Mouse (Mus musculus) embryonic facial prominence, embryonic 12.5 days (tissue): ENCODE measurements around the gene Clstn3. TPM values are rescaled to one million over a fixed set of nuclear protein-coding genes. Genes with fewer than 3 reads are reported as not detected.
"Not testable (repeated sequence)": the region's sequence is repeated elsewhere in the genome, so short reads cannot be mapped to it uniquely, and the experiment has no call there.

ENCODE experiments used
- ATAC-seq: fragments of 200-750 bp; cut with Nextera tagmentation; 2 replicates; pipeline ENCODE4 v1.8.0; 2017; ENCODE audit not compliant: insufficient number of reproducible peaks, insufficient read depth, low FRiP score, low TSS enrichment
- H3K27ac ChIP-seq: fragments of 300-500 bp; sonication (generic); 2 replicates; pipeline ENCODE4 v1.5.1; 2016; ENCODE audit warnings: mild to moderate bottlenecking
- H3K27me3 ChIP-seq: fragments of 300-500 bp; sonication (generic); 2 replicates; pipeline ENCODE4 v1.6.1; 2016; ENCODE audit warnings: mild to moderate bottlenecking, moderate library complexity
- H3K36me3 ChIP-seq: fragments of 300-500 bp; sonication (generic); 2 replicates; pipeline ENCODE4 v1.6.1; 2016; ENCODE audit warnings: mild to moderate bottlenecking
- H3K4me1 ChIP-seq: fragments of 300-500 bp; sonication (generic); 2 replicates; pipeline ENCODE4 v1.6.1; 2016
- H3K4me2 ChIP-seq: fragments of 300-500 bp; sonication (generic); replicated peaks from 2 replicates; pipeline ENCODE4 v1.6.1; 2016; ENCODE audit warnings: mild to moderate bottlenecking, moderate library complexity
- H3K4me3 ChIP-seq: fragments of 300-500 bp; sonication (generic); 2 replicates; pipeline ENCODE4 v1.5.1; 2016; ENCODE audit warnings: mild to moderate bottlenecking
- H3K9ac ChIP-seq: fragments of 300-500 bp; sonication (generic); 2 replicates; pipeline ENCODE4 v1.6.1; 2016; ENCODE audit warnings: mild to moderate bottlenecking, moderate library complexity
- H3K9me3 ChIP-seq: fragments of 300-500 bp; sonication (generic); 2 replicates; pipeline ENCODE4 v1.6.1; 2016; ENCODE audit warnings: mild to moderate bottlenecking, moderate library complexity
- WGBS: fragments of 180-500 bp; shearing (Covaris S2); methylation state at CpG from one replicate; pipeline ENCODE4 v1.1.7; 2016; 5-methylcytosine and 5-hydroxymethylcytosine counted together
- polyA plus RNA-seq: library from polyadenylated mRNA; unstranded; fragments of >200 nt; fragmentation: Nextera tagmentation; extraction: Ambion mirVana; gene quantifications from 2 replicates; pipeline ENCODE4 v1.2.1, GENCODE M21; 2016

Clstn3 gene
- polyA plus RNA-seq, 1 experiment from 2014 or later: 13.8 TPM

DNA sequence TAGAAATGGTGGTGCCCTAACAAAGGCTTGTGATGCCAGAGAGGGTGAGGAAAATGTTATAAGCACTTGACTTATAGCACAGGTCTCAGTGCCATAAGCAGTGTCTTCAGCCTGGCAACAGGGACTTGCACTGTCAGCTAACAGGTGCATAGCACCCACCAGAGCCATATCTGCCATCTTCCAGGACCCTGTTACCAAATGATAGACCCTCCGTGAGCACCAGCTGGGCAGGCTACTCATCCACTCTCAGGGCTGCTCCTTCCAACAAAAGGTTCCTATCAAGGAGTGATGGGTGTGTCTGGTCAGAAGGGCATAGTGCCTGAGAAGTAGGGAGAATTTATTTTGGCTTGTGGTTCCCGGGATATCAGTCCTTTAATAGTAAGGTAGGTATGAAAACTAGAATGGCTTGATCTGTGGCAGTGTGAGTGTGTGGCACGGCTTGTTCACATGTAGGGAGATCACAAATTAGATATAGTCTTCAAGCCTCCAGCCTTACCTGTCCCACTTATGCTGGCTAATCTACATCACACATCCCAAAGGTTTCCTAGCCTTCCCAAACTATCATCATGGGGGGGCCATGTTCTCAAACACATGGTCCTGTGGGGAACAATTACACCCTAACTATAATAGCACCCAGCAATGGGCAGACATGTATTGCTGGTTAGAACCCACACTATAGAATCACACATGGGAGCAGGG, 14.4 kb upstream of the Clstn3 start:
- Histone ChIP-seq H3K9me3 (no peaks in the 10 kb centered on the region), H3K4me1 (no peaks in the 10 kb centered on the region), H3K27ac (no peak overlapping the region), H3K27me3 (no peaks in the 10 kb centered on the region), H3K9ac (no peak overlapping the region), H3K4me3 (no peak overlapping the region), H3K36me3 (no peaks in the 10 kb centered on the region), H3K4me2 (no peak overlapping the region)
- WGBS: 87% methylated on average over 3 of the region's 3 CpGs
- ATAC-seq: no peak

DNA sequence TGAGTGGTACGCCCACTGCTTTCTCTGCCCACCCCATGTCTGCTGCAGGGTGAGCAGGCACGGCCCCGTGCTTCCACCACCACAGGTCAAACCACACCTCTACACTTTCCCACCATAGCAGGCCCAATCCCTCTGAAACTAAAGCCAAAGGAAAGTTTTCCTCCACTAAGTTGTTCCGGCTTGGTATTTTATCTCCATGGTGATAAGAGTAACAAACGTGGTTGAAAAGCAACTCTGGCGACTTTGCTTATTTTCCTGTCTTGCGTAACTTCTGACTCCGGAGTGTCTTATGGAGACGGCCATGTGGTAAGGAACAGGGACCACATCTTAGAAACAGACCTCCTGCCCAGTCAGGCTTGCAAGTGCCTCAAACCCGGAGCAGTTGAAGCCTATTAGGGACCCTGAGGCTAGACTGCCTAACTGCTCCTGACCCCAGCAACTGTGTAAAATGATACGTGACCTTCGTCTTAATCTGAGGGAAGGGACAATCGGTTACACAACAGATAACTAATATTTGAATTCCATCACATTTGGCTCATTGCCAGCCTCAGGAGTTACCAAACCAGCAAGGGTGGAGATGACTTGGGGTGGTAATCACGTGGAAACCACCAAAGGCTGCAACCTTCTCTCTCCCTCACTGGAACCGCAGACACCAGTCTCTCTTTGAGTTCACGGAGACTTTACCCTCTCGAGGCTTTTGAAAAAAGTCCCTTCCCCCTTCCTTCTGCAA, 13.5 kb upstream of the Clstn3 start:
- ATAC-seq: no peak

DNA sequence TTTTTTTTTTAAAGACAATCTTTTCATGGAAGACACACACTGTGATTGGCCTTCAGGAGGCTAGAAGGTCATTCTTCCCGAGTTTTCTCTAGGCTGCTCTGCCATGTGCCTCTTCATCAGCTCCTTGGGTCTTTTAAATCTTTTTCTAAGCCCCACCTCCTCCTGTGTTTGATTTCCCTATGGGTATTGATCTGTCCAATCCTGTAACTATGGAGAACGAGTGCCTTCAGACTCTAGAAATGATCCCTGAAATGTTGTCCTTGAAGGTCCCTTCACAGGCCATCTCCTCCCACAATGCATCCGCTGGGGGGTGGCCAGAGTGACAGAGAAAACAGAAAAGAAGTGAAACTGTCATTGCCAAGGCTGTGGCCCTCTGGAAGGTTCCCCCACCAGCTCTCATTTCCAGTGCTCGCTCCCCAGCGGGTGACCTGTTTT, 12.6 kb upstream of the Clstn3 start:
- H3K27me3 ChIP-seq: no peaks in the 10 kb centered on the region
- H3K36me3 ChIP-seq: no peaks in the 10 kb centered on the region
- no peak overlapping the region for H3K4me2 ChIP-seq
- ATAC-seq: no peak
- no peaks in the 10 kb centered on the region for H3K9me3 ChIP-seq
- no peak overlapping the region for H3K9ac ChIP-seq
- H3K27ac ChIP-seq: no peak overlapping the region
- no peak overlapping the region for H3K4me3 ChIP-seq
- no peaks in the 10 kb centered on the region for H3K4me1 ChIP-seq
- WGBS: 72% methylated on average over 5 of the region's 5 CpGs

More for the DNA sequence above, 13.5 kb upstream of the Clstn3 start:
- Histone ChIP-seq H3K36me3 (no peaks in the 10 kb centered on the region), H3K9ac (no peak overlapping the region), H3K4me2 (no peak overlapping the region), H3K4me1 (no peaks in the 10 kb centered on the region), H3K27me3 (no peaks in the 10 kb centered on the region), H3K9me3 (no peaks in the 10 kb centered on the region), H3K4me3 (no peak overlapping the region), H3K27ac (no peak overlapping the region)
- 62% methylated on average over 17 of the region's 17 CpGs for WGBS

DNA sequence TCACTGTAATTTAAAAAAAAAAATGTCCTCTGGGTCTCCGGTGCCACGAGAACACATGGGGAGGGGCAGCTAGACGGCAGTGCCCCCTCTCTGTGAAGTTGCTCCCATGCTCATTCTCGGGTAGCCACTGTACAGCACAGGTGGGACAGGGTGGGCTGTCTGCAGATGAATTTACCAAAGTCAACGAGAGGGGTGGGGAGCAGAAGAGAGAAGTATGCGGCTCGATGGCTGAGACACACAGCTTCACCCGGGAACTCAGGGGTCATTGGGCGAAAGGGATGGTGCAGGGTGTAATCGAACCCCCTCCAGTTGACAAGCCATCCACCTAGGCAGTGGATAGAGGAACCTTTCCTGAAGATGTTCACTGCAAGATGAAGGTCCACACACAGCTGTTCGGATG, 12.2 kb upstream of the Clstn3 start:
- H3K4me3 ChIP-seq: no peak overlapping the region
- H3K4me1 ChIP-seq: no peaks in the 10 kb centered on the region
- H3K27me3 ChIP-seq: no peaks in the 10 kb centered on the region
- no peak for ATAC-seq
- no peak overlapping the region for H3K27ac ChIP-seq
- H3K36me3 ChIP-seq: no peaks in the 10 kb centered on the region
- no peaks in the 10 kb centered on the region for H3K9me3 ChIP-seq
- H3K4me2 ChIP-seq: no peak overlapping the region
- 82% methylated on average over 11 of the region's 11 CpGs for WGBS
- H3K9ac ChIP-seq: no peak overlapping the region

DNA sequence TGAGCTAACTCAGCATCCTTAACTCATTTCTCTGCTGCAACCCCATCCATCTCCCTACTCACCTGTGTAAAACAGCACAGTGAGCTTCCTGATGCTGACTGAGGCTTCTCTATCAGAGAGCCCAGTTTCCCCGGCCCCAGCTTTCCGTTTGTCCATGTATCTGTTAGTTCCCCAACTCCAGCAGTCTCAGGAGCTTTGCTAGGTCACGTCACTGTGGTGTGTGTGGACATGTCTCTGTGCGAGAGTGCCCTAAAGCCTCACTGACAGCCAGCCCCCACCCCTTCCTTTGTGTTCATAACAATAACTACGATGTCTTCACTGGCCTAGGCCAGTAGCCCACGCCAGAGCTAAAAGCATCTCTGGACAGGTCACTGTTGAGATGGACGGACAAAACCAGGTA, 11.6 kb upstream of the Clstn3 start:
- Histone ChIP-seq H3K27ac (no peak overlapping the region), H3K9ac (no peak overlapping the region), H3K36me3 (no peaks in the 10 kb centered on the region), H3K27me3 (no peaks in the 10 kb centered on the region), H3K4me2 (no peak overlapping the region), H3K4me3 (no peak overlapping the region), H3K9me3 (no peaks in the 10 kb centered on the region), H3K4me1 (no peaks in the 10 kb centered on the region)
- 77% methylated on average over 7 of the region's 7 CpGs for WGBS
- ATAC-seq: no peak

DNA sequence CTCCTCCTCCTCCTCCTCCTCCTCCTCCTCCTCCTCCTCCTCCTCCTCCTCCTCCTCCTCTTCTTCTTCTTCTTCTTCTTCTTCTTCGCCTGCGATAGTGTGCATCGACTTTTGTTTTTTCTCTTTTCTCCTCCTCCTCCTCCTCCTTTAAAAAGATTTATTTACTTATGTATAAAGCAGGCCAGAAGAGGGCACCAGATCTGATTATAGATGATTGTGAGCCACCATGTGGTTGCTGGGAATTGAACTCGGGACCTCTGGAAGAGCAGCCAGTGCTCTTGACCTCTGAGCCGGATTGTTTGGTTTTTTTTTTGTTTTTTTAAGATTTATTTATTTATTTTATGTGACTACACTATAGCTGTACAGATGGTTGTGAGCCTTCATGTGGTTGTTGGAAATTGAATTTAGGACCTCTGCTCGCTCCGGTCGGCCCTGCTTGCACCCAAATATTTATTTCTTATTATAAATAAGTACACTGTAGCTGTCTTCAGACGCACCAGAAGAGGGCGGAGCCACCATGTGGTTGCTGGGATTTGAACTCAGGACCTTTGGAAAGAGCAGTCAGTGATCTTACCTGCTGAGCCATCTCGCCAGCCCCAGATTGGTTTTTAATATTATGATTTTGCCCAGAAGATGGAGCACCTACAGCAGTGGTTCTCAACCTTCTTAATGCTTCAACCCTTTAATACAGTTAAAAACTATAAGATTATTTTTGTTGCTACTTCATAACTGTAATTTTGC, 10.9 kb upstream of the Clstn3 start:
- not testable (repeated sequence) for H3K9ac ChIP-seq, H3K27ac ChIP-seq, H3K36me3 ChIP-seq, H3K27me3 ChIP-seq, H3K9me3 ChIP-seq, H3K4me3 ChIP-seq, H3K4me2 ChIP-seq, ATAC-seq, H3K4me1 ChIP-seq
- WGBS: 83% methylated on average over 8 of the region's 11 CpGs

DNA sequence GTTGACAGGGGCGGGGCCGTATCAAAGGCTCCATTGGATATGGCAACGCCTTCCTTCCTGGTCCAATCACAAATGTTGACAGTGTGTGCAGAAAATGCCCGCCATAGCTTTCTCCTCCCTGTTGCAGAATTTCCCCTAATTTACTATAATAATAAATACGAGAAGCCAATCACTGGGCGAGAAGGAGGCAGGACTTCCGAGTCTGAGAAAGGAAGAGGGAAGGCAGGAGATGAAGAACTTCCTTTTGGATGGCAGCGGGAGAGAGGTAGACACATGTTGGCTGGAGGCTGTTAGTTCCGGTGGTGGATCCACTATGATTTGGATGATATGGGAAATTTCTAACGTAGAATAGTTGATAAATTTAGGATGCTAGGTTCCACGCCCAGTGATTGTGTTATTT, 10.0 kb upstream of the Clstn3 start:
- Histone ChIP-seq H3K9ac (no peak overlapping the region), H3K36me3 (no peaks in the 10 kb centered on the region), H3K4me2 (no peak overlapping the region), H3K9me3 (no peaks in the 10 kb centered on the region), H3K27ac (no peak overlapping the region), H3K4me1 (no peaks in the 10 kb centered on the region), H3K4me3 (no peak overlapping the region), H3K27me3 (no peaks in the 10 kb centered on the region)
- ATAC-seq: no peak
- 77% methylated on average over 11 of the region's 11 CpGs for WGBS

DNA sequence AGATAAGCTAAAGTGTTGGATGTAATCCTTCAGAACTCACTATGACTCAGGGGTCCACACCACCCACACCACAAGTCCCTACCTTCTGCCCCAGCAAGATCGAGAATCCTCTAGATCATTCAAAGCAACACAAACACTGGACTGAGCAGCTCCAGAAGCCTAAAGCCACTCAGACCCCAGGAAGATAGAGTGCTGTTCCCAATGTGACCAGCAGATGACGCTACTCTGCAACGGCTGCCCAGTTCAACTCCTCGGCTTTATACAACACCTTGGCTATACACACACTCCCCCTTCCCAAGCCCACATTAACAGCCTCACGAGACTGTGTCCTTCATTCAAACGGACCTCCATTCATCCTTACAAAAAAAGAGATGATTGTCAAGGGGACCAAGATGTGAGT, 8.2 kb upstream of the Clstn3 start:
- no peak overlapping the region for H3K4me2 ChIP-seq
- WGBS: 39% methylated on average over 6 of the region's 6 CpGs
- no peaks in the 10 kb centered on the region for H3K4me1 ChIP-seq
- ATAC-seq: no peak
- no peaks in the 10 kb centered on the region for H3K36me3 ChIP-seq
- no peak overlapping the region for H3K9ac ChIP-seq
- H3K27ac ChIP-seq: no peak overlapping the region
- no peak overlapping the region for H3K4me3 ChIP-seq
- H3K9me3 ChIP-seq: no peaks in the 10 kb centered on the region
- H3K27me3 ChIP-seq: no peaks in the 10 kb centered on the region

DNA sequence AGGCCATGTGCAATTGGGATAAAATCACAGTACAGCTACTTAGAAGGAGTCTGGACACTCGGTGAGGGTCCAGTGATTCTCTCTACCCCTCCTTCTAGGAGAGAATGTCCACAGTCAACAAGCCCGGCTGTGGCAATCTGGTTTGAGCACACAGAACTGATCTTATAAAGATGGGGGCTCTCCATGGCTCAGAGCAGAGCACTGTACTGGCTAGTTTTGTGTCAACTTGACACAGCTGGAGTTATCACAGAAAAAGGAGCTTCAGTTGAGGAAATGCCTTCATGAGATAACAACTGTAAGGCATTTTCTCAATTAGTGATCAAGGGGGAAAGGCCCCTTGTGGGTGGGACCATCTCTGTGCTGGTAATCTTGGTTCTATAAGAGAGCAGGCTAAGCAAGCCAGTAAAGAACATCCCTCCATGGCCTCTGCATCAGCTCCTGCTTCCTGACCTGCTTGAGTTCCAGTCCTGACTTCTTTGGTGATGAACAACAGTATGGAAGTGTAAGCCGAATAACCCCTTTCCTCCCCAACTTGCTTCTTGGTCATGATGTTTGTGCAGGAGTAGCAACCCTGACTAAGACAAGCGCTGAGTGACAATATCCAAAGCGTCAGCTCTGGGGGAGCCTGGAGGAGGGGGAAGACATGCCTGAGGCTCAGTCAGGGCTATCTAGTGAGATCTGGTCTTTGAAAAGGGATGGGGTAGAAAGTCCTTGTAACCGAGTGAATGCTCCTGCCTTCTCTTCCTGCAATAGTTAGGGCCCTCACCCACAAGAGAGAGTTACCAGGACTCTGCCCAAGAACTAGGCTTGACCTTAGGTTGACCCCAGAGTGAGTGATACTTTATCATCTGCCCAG, 7.4 kb upstream of the Clstn3 start:
- H3K27ac ChIP-seq, ATAC-seq, H3K4me2 ChIP-seq, H3K36me3 ChIP-seq, H3K9ac ChIP-seq, H3K4me1 ChIP-seq, H3K27me3 ChIP-seq, H3K9me3 ChIP-seq, H3K4me3 ChIP-seq: not testable (repeated sequence)
- WGBS: 78% methylated on average over 6 of the region's 6 CpGs

DNA sequence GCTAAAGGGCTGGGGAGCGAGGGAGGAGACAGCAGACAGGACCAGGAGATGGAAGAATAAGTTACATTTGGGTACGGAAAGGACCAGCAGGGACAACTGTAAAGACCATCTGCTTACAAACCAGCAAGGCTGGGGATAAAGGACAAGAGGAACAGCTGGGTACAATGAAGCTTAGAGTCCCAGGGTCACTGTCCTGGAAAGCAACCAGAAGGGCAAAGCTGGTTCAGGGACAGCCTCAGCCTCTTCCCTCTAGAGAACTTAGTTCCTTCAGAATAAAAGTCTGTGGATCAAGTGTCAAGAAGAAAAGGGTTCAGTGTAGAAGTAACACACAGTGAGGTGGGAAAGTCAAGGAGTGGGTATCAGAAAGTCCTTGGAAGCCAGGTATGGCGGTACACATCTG, 6.5 kb upstream of the Clstn3 start:
- ATAC-seq: no peak
- no peak overlapping the region for H3K4me3 ChIP-seq
- no peak overlapping the region for H3K4me2 ChIP-seq
- H3K36me3 ChIP-seq: no peaks in the 10 kb centered on the region
- H3K27ac ChIP-seq: no peak overlapping the region
- H3K9ac ChIP-seq: no peak overlapping the region
- no peaks in the 10 kb centered on the region for H3K9me3 ChIP-seq
- H3K27me3 ChIP-seq: no peaks in the 10 kb centered on the region
- no peaks in the 10 kb centered on the region for H3K4me1 ChIP-seq
- 90% methylated on average over 3 of the region's 3 CpGs for WGBS

DNA sequence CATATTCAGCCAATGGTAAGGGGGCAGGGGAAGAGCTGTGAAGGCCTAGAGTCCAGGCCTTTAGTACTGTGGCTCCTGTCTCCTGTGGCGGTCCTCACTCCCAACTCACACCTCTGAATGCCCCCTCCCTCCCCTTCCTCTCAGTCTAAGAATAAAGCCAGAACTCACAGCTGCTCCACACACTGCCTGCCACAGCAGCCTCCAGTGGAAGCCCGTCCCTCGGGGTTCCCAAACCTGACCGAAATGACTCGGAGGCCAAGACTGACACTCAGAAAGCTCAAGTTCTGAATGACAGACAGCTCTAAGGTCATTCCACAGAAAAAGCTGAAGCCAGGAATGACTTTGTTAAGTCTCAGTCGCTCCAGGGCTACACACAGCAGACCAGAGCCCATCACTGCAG, 1.1 kb upstream of the Clstn3 start:
- H3K4me2 ChIP-seq: peak overlapping the region; percentile 75; the same call in 1 of the 2 replicates
- no peak overlapping the region for H3K9ac ChIP-seq
- peaks cover 10% of the 10 kb centered on the region for H3K4me1 ChIP-seq
- 59% methylated on average over 6 of the region's 6 CpGs for WGBS
- H3K4me3 ChIP-seq: no peak overlapping the region
- H3K9me3 ChIP-seq: no peaks in the 10 kb centered on the region
- ATAC-seq: no peak
- no peaks in the 10 kb centered on the region for H3K36me3 ChIP-seq
- no peaks in the 10 kb centered on the region for H3K27me3 ChIP-seq
- H3K27ac ChIP-seq: no peak overlapping the region
